Mouse (Mus musculus) cerebellum, adult 9-11 months (tissue): Measurements from ENCODE around the gene Gnb3.
A peak's percentile ranks its signal among the peaks of the same experiment; 100 is the strongest.
"Not testable (repeated sequence)": the region's sequence is repeated elsewhere in the genome, so short reads cannot be mapped to it uniquely, and the experiment has no call there.

Experiments used
- DNase-seq: peaks from one replicate; pipeline ENCODE4 v3.0.0; 2022

Gnb3 gene

GRCm38 (mm10) chr6:124814448-124814847 is 25.6 kb downstream of the Gnb3 start:
- DNase-seq, result no peak

- DNase-seq, result peak; percentile 94
Observed at GRCm38 (mm10) chr6:124813933-124814332, 26.1 kb downstream of the Gnb3 start, which contains the start of gene Tpi1. Tpi1 (minus strand) TSS chr6:124814296.

- peak; percentile 87 for DNase-seq
Observed at GRCm38 (mm10) chr6:124813496-124813895, 26.6 kb downstream of the Gnb3 start.

- no peak for DNase-seq
Observed at GRCm38 (mm10) chr6:124812848-124813247, 27.2 kb downstream of the Gnb3 start.

GRCm38 (mm10) chr6:124811701-124812560 is 28.1 kb downstream of the Gnb3 start:
- DNase-seq, result peak; percentile 60

DNA sequence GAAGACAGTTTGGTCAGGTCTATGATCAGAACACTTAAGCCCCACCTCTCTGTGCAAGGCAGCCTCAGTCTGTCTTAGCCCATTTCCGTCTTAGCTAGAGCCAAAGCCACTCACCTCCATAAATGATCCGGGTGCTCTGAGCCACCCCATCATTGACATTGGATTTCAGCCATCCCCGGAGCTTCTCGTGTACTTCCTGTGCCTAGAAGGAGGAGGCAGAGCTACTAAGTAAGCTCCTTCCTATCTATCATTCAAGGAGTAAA is 28.7 kb downstream of the Gnb3 start:
- DNase-seq, result no peak

DNA sequence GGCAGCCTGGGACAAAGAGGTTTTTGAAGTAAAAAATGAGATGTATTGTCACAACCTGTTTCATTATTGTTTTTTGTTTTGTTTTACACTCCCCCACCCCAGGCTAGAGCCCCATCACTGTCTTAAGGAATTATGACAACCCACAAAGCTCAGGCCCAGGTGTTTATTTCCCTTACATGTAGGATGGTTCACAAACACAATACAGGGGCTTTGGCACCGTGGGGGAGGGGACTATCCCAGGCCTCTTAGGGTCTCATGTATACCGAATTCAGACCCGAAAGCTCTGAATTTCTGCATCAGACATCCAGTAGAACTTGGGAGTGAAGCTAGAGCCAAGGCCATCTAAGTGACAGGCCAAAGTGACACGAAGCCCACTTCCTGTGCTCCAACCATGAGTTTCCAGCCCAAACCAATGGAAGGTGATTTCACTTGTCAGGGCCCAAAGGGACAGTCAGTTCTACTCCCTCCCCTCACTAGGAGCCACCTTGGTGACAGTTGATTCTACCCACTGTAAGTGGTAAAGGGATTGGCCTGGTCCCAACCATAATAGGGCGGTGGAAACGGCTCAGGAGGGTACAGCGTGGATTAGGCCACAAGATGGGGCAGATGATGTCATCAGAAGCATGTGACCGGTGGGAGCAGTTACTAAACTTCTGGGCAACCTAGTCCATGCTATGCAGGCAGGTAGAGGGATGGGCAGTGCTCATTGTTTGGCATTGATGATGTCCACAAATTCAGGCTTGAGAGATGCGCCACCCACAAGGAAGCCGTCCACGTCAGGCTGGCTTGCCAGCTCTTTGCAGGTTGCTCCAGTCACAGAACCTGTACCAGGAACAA is 29.3 kb downstream of the Gnb3 start:
- peak; percentile 62 for DNase-seq

DNA sequence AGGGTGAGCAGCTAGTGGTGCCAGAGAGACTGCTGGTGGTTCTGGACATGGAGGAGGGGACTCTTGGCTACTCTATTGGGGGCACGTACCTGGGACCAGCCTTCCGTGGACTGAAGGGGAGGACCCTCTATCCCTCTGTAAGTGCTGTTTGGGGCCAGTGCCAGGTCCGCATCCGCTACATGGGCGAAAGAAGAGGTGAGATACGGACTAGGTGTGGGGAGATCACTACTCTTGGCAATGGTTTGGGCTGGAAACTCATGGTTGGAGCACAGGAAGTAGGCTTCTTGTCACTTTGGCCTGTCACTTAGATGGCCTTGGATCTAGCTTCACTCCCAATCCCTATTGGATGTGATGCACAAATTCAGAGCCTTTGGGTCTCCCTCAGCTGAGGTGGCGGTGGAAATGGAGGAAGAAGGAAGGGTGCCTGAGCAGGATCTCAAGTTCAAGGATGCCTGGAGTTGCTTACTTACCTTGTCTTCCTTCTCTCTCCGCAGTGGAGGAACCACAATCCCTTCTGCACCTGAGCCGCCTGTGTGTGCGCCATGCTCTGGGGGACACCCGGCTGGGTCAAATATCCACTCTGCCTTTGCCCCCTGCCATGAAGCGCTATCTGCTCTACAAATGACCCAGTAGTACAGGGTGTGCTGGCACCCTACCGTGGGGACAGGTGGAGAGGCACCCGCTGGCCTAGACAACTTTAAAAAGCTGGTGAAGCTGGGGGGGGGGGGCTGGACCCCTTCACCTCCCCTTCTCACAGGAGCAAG is 30.1 kb downstream of the Gnb3 start:
- peak; percentile 63 for DNase-seq

GRCm38 (mm10) chr6:124809052-124809774 is 30.9 kb downstream of the Gnb3 start:
- peak; percentile 89 for DNase-seq

- peak; percentile 73 for DNase-seq
Observed at GRCm38 (mm10) chr6:124808358-124809012, 31.6 kb downstream of the Gnb3 start, which contains the start of gene Spsb2. Spsb2 (plus strand) TSS chr6:124808661.

- DNase-seq, result peak; percentile 37
Observed at GRCm38 (mm10) chr6:124807986-124808357, 32.1 kb downstream of the Gnb3 start.

DNA sequence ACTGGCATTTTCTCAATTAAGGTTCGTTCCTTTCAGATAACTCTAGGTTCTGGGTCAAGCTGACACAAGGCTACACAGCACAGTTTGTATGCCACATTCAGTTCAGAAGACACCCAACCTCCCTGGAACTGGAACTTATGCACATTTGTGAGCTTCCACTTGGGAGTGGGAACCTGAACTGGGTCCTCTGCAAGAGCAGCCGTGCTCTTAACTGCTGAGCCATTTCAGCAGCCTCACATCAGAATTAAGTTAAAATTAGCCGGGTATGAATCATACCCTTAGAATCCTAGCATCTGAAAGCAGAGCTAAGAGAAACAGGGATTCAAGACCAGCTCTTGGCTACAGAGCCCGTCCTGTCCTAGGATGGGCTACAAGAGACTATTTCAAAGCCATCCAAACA is 32.7 kb downstream of the Gnb3 start:
- DNase-seq, result peak; percentile 27

- DNase-seq, result peak; percentile 51
Observed at GRCm38 (mm10) chr6:124806446-124807140, 33.5 kb downstream of the Gnb3 start.

DNA sequence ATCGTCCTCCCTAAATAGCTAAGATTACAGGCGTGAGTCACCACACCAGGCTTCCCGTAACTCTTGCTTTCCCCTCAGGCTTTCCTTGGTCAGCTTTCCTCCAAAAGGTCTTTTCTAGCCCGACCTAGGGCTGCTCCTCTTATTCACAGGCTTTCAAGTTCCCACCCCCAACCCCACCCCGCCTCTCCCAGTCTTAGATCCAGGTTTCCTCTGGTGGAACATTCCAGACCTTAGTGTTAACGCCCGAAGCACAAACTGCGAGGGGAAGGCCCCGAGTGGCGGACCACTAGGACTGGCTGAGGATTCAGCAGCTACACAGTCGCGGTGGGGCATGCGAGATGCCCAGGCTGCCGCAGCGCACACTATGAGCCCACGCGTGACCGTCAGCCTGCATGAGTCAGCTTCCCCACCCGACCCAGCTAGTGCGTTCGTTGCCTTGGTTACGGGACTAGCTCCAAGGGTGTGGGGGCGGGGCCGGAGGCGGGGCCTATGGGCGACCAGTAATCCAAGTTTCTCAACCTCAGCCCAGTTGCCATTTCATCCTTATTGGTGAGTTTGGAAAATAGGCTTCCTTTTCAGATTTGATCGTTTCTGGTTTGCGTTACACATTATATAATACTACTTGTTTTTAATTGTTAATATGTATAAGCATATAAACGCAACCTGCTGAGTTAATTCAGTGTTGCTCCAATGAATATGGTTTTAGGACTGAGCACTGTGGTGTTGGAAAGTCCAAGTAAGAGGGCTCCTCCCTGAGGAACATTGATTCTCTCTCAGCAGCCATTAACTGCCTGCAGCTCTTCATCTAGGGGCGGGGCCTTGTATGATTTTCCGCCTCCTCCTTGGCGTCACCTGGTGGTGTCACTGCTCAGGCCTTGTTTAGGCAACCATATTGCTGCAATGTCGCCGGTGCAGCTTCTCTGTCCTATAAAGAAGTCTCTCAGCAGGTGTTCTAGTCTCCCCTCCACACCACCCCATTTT is 34.4 kb downstream of the Gnb3 start:
- DNase-seq, result peak; percentile 93

GRCm38 (mm10) chr6:124804341-124804740 is 35.7 kb downstream of the Gnb3 start:
- no peak for DNase-seq

- not testable (repeated sequence) for DNase-seq
Observed at GRCm38 (mm10) chr6:124803691-124804090, 36.4 kb downstream of the Gnb3 start.

DNA sequence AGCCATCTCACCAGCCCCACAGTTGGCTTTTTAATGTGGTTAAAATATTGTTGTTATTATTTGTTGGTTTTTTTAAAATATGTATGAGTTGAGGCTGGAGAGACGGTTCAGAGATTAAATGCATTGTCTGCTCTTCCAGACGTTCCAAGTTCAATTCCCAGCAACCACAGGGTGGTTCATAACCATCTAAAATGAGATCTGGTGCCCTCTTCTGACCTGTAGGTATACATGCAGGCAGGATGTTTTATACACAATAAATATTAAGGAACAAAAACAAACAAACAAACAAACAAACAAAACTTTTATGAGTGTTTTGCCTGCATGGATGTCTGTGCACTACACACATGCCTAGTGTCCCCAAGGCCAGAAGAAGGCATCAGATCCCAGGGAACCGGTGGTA is 37.0 kb downstream of the Gnb3 start:
- no peak for DNase-seq

GRCm38 (mm10) chr6:124802400-124802799 is 37.7 kb downstream of the Gnb3 start:
- DNase-seq, result not testable (repeated sequence)

DNA sequence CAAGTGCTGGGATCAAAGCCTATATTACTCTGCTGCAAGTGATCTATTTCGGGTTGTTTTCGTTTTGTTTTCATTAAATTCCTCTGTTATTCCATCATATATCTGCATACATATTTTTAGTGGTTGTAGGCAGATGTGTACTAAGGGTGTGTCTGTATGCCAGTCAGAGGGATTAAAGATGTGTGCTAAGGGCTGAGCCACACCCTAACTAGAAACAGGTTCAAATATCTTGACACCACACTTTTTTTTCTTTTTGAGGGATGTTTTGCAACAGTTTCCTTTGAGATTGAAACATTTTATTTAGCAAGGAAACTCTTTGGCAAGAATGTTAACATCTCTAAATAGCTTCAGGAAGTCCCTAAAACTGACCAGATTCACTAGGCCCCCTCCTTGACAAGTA is 43.9 kb downstream of the Gnb3 start:
- no peak for DNase-seq

GRCm38 (mm10) chr6:124795781-124796180 is 44.3 kb downstream of the Gnb3 start:
- no peak for DNase-seq
